Mouse (Mus musculus): ENCODE measurements at regions not wholly inside any gene's neighbourhood (a gene's known extent, or its start where the extent isn't known, plus 50 kb on each side); places are given as distances from the start of the nearest gene placed in this dataset.

DNA sequence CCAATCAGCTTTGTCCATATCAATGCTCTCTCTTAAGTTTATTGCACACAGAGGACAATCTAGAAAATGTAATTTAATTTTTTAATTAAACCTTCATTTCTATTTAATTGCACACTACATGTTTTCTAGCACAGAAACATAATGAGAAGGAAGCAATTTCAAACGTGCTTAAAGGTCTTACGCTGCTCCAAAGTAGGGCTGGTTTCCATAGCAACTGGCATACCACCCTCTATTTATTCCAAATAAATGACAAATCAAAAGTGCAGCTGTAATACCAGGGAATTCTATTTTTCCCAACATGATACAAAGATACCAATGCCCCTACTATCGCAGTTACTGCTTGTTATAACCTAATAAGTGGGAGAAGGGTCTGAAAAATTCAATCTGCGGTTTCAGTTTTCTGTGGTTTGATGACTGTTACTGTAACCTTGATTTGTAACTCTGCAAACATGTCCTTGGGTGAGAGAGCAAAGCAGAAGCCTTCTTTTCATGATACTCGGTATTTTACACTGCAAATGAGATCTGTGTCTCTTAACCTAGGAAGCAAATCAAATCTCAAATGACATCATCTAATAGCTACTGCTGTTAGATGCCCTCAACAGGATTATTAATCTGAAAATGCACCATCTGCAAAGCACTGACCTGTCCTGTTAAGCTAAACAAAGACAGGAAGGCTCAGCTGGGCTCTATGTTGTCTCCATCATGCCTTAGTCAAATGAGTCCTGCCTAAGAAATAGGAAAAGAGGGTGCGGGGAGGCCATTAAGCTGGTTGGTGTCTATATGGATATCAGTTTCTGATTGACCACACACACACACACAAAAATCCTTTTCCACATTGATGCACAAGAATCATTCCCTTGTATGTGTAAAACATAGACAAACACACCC, 535.6 kb downstream of the Basp1 start:
- peak; percentile 83 for ATAC-seq
- H3K4me1 ChIP-seq (replicated peaks; ENCODE audit: control insufficient read depth, insufficient read depth, low read length): peaks cover 10% of the 10 kb centered on the region
- no peak overlapping the region for H3K4me3 ChIP-seq (replicated peaks; ENCODE audit: low read length)
- H3K9ac ChIP-seq (replicated peaks; ENCODE audit: low read depth, low read length): no peak overlapping the region
- H3K9me3 ChIP-seq (ENCODE audit: control insufficient read depth, low read length): no peaks in the 10 kb centered on the region
- peak overlapping the region; percentile 29 for H3K4me2 ChIP-seq (ENCODE audit: low read length)
- no peaks in the 10 kb centered on the region for H3K36me3 ChIP-seq (ENCODE audit: control insufficient read depth, insufficient read depth)
- H3K27me3 ChIP-seq (replicated peaks; ENCODE audit: control insufficient read depth, insufficient read depth, low read length): no peaks in the 10 kb centered on the region
- WGBS: 39% methylated on average over 6 of the region's 6 CpGs
- H3K27ac ChIP-seq (ENCODE audit: low read length): peak overlapping the region; percentile 78

- ATAC-seq: peak; percentile 46; the same call in 1 of the 2 replicates
- H3K27me3 ChIP-seq (replicated peaks; ENCODE audit: control insufficient read depth, insufficient read depth, low read length): no peaks in the 10 kb centered on the region
- no peak overlapping the region for H3K9ac ChIP-seq (replicated peaks; ENCODE audit: low read depth, low read length)
- no peak overlapping the region for H3K4me3 ChIP-seq (replicated peaks; ENCODE audit: low read length)
- 0 out of 2 replicates have a peak overlapping the region, but pooled peaks have one; percentile 58 for H3K27ac ChIP-seq (ENCODE audit: low read length)
- 74% methylated on average over 5 of the region's 5 CpGs for WGBS
- no peaks in the 10 kb centered on the region for H3K36me3 ChIP-seq (ENCODE audit: control insufficient read depth, insufficient read depth)
- H3K4me2 ChIP-seq (ENCODE audit: low read length): no peak overlapping the region
- no peaks in the 10 kb centered on the region for H3K9me3 ChIP-seq (ENCODE audit: control insufficient read depth, low read length)
- H3K4me1 ChIP-seq (replicated peaks; ENCODE audit: control insufficient read depth, insufficient read depth, low read length): peaks cover 10% of the 10 kb centered on the region
Measured at GRCm38 (mm10) chr15:24876157-24876731, 537.3 kb downstream of the Basp1 start.

GRCm38 (mm10) chr15:24840271-24840670, 573.3 kb downstream of the Basp1 start:
- Histone ChIP-seq H3K4me2 (ENCODE audit: low read length) (no peak overlapping the region), H3K9me3 (ENCODE audit: control insufficient read depth, low read length) (no peaks in the 10 kb centered on the region), H3K36me3 (ENCODE audit: control insufficient read depth, insufficient read depth) (no peaks in the 10 kb centered on the region), H3K9ac (replicated peaks; ENCODE audit: low read depth, low read length) (no peak overlapping the region), H3K4me3 (replicated peaks; ENCODE audit: low read length) (no peak overlapping the region), H3K4me1 (replicated peaks; ENCODE audit: control insufficient read depth, insufficient read depth, low read length) (no peaks in the 10 kb centered on the region), H3K27ac (ENCODE audit: low read length) (no peak overlapping the region), H3K27me3 (replicated peaks; ENCODE audit: control insufficient read depth, insufficient read depth, low read length) (no peaks in the 10 kb centered on the region)
- WGBS: 77% methylated on average over 2 of the region's 2 CpGs
- no peak for ATAC-seq

GRCm38 (mm10) chr15:24838390-24838789, 575.2 kb downstream of the Basp1 start:
- ATAC-seq: no peak

GRCm38 (mm10) chr15:24827881-24828280, 585.7 kb downstream of the Basp1 start:
- Histone ChIP-seq H3K27me3 (replicated peaks; ENCODE audit: control insufficient read depth, insufficient read depth, low read length) (no peaks in the 10 kb centered on the region), H3K9ac (replicated peaks; ENCODE audit: low read depth, low read length) (no peak overlapping the region), H3K4me1 (replicated peaks; ENCODE audit: control insufficient read depth, insufficient read depth, low read length) (no peaks in the 10 kb centered on the region), H3K4me3 (replicated peaks; ENCODE audit: low read length) (no peak overlapping the region), H3K4me2 (ENCODE audit: low read length) (no peak overlapping the region), H3K36me3 (ENCODE audit: control insufficient read depth, insufficient read depth) (no peaks in the 10 kb centered on the region), H3K9me3 (ENCODE audit: control insufficient read depth, low read length) (no peaks in the 10 kb centered on the region), H3K27ac (ENCODE audit: low read length) (no peak overlapping the region)
- 88% methylated on average over 1 of the region's 1 CpGs for WGBS
- ATAC-seq: no peak

More at GRCm38 (mm10) chr15:24838390-24838789, 575.2 kb downstream of the Basp1 start:
- Histone ChIP-seq H3K27me3 (replicated peaks; ENCODE audit: control insufficient read depth, insufficient read depth, low read length) (no peaks in the 10 kb centered on the region), H3K4me1 (replicated peaks; ENCODE audit: control insufficient read depth, insufficient read depth, low read length) (no peaks in the 10 kb centered on the region), H3K9me3 (ENCODE audit: control insufficient read depth, low read length) (no peaks in the 10 kb centered on the region), H3K36me3 (ENCODE audit: control insufficient read depth, insufficient read depth) (no peaks in the 10 kb centered on the region), H3K4me2 (ENCODE audit: low read length) (no peak overlapping the region), H3K4me3 (replicated peaks; ENCODE audit: low read length) (no peak overlapping the region), H3K9ac (replicated peaks; ENCODE audit: low read depth, low read length) (no peak overlapping the region), H3K27ac (ENCODE audit: low read length) (no peak overlapping the region)
- 89% methylated on average over 7 of the region's 7 CpGs for WGBS

DNA sequence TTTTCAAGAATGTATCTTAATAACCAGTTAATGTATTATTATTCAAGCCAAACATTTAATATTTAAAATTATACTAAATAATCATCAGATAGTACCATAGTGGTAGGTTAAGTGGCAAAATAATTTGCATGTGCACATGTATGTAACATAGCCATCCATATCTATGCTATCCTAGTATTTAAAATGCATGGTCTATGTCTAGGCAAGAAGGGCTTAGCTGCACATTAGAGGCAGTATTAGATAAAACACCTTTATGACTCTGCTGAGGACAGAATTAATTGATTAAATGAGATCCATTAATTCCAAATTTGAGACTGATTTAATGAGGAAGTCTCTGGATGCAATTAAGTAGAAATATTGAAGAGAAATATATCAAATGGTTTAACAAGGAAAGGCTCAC, 586.3 kb downstream of the Basp1 start:
- Histone ChIP-seq H3K36me3 (ENCODE audit: control insufficient read depth, insufficient read depth) (no peaks in the 10 kb centered on the region), H3K4me1 (replicated peaks; ENCODE audit: control insufficient read depth, insufficient read depth, low read length) (no peaks in the 10 kb centered on the region), H3K4me2 (ENCODE audit: low read length) (no peak overlapping the region), H3K4me3 (replicated peaks; ENCODE audit: low read length) (no peak overlapping the region), H3K27ac (ENCODE audit: low read length) (no peak overlapping the region), H3K9me3 (ENCODE audit: control insufficient read depth, low read length) (no peaks in the 10 kb centered on the region), H3K27me3 (replicated peaks; ENCODE audit: control insufficient read depth, insufficient read depth, low read length) (no peaks in the 10 kb centered on the region), H3K9ac (replicated peaks; ENCODE audit: low read depth, low read length) (no peak overlapping the region)
- no peak for ATAC-seq

- no peaks in the 10 kb centered on the region for H3K4me1 ChIP-seq (replicated peaks; ENCODE audit: control insufficient read depth, insufficient read depth, low read length)
Measured at GRCm38 (mm10) chr15:24796836-24797235, 616.7 kb downstream of the Basp1 start.

GRCm38 (mm10) chr15:24793381-24793780, 620.2 kb downstream of the Basp1 start:
- ATAC-seq: no peak
- no peaks in the 10 kb centered on the region for H3K36me3 ChIP-seq (ENCODE audit: control insufficient read depth, insufficient read depth)
- no peaks in the 10 kb centered on the region for H3K4me1 ChIP-seq (replicated peaks; ENCODE audit: control insufficient read depth, insufficient read depth, low read length)
- WGBS: 92% methylated on average over 4 of the region's 4 CpGs
- H3K9me3 ChIP-seq (ENCODE audit: control insufficient read depth, low read length): no peaks in the 10 kb centered on the region
- no peak overlapping the region for H3K4me3 ChIP-seq (replicated peaks; ENCODE audit: low read length)
- no peak overlapping the region for H3K27ac ChIP-seq (ENCODE audit: low read length)
- no peak overlapping the region for H3K4me2 ChIP-seq (ENCODE audit: low read length)
- H3K9ac ChIP-seq (replicated peaks; ENCODE audit: low read depth, low read length): no peak overlapping the region
- no peaks in the 10 kb centered on the region for H3K27me3 ChIP-seq (replicated peaks; ENCODE audit: control insufficient read depth, insufficient read depth, low read length)

More at GRCm38 (mm10) chr15:24796836-24797235, 616.7 kb downstream of the Basp1 start:
- no peak overlapping the region for H3K4me2 ChIP-seq (ENCODE audit: low read length)
- H3K4me3 ChIP-seq (replicated peaks; ENCODE audit: low read length): no peak overlapping the region
- 78% methylated on average over 1 of the region's 1 CpGs for WGBS
- no peak for ATAC-seq
- no peaks in the 10 kb centered on the region for H3K9me3 ChIP-seq (ENCODE audit: control insufficient read depth, low read length)
- no peak overlapping the region for H3K27ac ChIP-seq (ENCODE audit: low read length)
- H3K27me3 ChIP-seq (replicated peaks; ENCODE audit: control insufficient read depth, insufficient read depth, low read length): no peaks in the 10 kb centered on the region
- H3K9ac ChIP-seq (replicated peaks; ENCODE audit: low read depth, low read length): no peak overlapping the region
- H3K36me3 ChIP-seq (ENCODE audit: control insufficient read depth, insufficient read depth): no peaks in the 10 kb centered on the region

DNA sequence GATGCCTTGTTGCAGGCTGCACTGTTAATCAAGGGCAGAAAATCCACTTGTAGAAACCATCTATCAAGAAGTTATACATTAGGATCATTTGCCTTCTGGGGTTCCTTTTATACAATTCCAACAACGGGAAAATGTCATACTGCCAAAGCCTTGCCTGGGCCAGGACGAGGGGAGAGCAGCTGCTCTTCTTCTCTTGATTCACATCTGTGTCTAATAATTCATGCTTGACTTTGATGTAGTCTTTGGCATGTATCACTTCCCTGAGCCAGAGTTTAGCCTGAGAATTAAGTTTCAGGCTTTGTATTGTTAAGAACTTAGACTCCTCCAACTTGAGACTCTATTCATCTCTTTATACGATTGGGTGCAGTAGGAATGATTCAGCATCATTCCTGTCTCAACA, 627.2 kb downstream of the Basp1 start:
- no peaks in the 10 kb centered on the region for H3K36me3 ChIP-seq (ENCODE audit: control insufficient read depth, insufficient read depth)
- no peak overlapping the region for H3K4me3 ChIP-seq (replicated peaks; ENCODE audit: low read length)
- no peak for ATAC-seq
- no peaks in the 10 kb centered on the region for H3K9me3 ChIP-seq (ENCODE audit: control insufficient read depth, low read length)
- no peak overlapping the region for H3K9ac ChIP-seq (replicated peaks; ENCODE audit: low read depth, low read length)
- WGBS: 77% methylated on average over 3 of the region's 3 CpGs
- H3K4me1 ChIP-seq (replicated peaks; ENCODE audit: control insufficient read depth, insufficient read depth, low read length): no peaks in the 10 kb centered on the region
- no peak overlapping the region for H3K4me2 ChIP-seq (ENCODE audit: low read length)
- no peaks in the 10 kb centered on the region for H3K27me3 ChIP-seq (replicated peaks; ENCODE audit: control insufficient read depth, insufficient read depth, low read length)
- no peak overlapping the region for H3K27ac ChIP-seq (ENCODE audit: low read length)

Data from forebrain, embryonic 16.5 days (tissue).